Mouse (Mus musculus): ENCODE results near the gene Pheta2. TPM values are rescaled to one million over a fixed set of nuclear protein-coding genes. Genes with fewer than 3 reads are reported as not detected.
"Not testable (repeated sequence)": the region's sequence is repeated elsewhere in the genome, so short reads cannot be mapped to it uniquely, and the experiment has no call there.

Pheta2 gene
- total RNA-seq, 2 experiments from 2014 or later: 0.25 to 0.42 TPM

DNA sequence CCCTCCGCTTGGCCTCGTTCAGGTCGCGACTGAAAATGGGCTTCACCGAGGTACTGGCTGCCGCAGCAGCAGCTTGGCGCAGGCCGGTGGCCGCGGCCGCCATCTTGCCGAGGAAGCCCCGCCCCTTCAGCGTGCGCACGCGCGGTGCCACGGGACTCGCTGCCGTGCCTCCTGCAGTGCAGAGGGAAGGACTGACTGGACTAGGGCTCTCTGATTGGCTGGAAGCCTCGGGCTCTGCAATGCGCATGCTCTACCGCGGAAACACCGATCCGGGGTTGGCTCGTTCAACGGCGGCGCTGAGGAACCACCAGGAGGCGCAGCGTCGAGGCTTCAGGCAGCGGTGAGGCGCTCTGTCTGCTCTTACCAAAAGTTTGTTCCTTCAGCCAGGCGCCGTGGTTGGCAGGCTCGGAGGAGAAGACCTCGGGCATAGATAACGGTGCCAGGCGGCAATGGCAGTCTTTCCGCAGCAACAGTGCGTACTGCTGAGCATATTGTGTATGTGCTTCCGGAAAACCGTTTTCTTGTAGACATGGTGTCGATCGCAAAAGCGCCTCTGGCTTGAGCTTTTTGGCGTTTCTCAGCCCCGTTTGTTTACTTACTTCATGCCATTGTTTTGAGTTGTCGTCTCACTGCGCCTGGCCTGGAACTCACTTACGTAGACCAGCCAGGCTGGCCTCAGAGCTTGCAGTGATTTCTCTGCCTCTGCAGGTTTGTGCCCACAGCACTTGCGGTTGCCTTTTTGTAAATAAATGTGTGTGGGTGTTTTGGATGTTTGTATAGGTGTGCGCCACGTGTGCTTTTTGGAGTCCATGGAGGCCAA, 15.6 kb downstream of the Pheta2 start, which contains the start of gene Ndufa6:
Gene Ndufa6, minus strand, starts transcription at position 197 of the 820 bp plus-strand sequence.
- peak within 1 kb of the TSS; percentile 98 for H3K27ac ChIP-seq
- H3K4me3 ChIP-seq: peak within 1 kb of the TSS; percentile 70
- DNase-seq (ENCODE audit: extremely low spot score in 1 of 2, low spot score in 2 of 2): peak; percentile 96 to 97
- peak; percentile 96 for TF ChIP-seq CTCF (IDR thresholded peaks at IDR 0.05)
- intact Hi-C loops (cut with DNase I): loop anchor here (1.0 to 2.0 kb wide), 2 partner anchors 24 to 63 kb away; no protein-coding TSS in a partner anchor

DNA sequence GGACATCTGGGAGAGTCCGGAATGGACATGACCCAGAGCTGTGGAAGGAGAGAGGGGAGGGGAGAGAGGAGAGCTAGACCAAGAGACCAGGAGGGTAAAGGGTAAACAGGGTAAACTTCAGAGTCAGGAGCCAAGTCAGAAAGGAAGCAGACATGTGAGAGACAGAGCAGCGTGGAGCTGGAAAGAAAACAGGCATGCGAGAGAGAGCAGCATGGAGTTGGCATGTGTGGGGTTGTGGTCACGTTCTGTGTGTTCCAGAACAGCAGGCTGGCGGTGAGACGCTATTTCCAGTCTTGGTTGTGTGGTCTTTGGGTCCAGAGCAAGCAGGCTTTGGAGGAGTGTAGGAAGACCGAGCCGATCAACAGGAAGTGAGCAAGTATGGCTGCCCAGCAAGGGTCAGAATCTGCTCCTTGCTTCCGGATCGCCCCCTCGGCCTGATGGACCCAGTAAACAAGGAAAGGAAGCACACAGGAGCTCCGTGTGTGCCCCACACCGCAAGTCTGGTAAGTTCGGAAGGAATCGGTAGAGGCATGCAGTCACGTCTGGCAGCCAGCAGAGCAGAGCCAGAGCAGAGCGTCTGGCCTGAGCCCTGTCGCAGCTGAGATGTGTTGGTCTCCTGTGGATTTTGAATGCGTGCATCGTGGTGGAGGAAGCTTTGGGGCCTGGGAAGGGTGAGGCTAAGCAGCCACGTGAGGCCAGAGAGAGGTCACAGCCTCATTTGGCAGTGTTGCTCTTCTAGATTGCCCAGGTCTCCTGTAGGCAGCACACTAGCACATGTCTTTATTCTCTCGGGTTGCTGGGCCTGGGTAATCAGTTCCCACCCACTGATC, 19.9 kb downstream of the Pheta2 start:
- no peak overlapping the region for H3K27ac ChIP-seq
- intact Hi-C loops (cut with DNase I): no loop called here
- TF ChIP-seq CTCF (IDR thresholded peaks at IDR 0.05): no peak
- no peak for DNase-seq (ENCODE audit: extremely low spot score in 1 of 2, low spot score in 2 of 2)
- H3K4me3 ChIP-seq: no peak overlapping the region

DNA sequence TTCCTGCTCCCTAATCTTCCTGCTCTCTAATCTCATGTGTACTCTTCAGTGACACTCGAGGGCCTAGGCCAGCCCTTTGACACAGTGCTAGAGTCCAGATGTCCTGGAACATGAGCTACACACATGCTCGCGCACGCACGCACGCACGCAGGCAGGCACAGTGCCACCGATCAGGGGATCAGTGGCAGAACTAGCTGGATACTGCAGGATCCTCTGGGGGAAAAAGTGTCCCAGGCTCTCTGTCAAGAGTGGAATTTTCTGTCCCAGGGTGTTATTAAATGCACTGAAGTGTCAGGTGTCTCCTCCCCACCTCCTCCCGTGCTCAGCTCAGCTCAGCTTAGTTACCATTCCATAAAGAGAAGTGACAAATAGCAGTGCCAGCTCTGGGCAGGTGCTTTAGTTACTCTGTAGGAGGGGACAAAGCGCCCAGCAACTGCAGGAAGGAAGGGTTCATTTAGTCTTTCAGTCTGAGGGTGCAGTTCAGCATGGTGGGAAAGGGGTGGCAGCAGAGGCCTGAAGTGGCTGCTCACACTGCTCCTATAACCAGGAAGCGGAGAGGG, 22.8 kb downstream of the Pheta2 start:
- TF ChIP-seq CTCF (IDR thresholded peaks at IDR 0.05): peak; percentile 23
- intact Hi-C loops (cut with DNase I): no loop called here
- no peak for DNase-seq (ENCODE audit: extremely low spot score in 1 of 2, low spot score in 2 of 2)
- H3K27ac ChIP-seq: no peak overlapping the region
- no peak overlapping the region for H3K4me3 ChIP-seq

DNA sequence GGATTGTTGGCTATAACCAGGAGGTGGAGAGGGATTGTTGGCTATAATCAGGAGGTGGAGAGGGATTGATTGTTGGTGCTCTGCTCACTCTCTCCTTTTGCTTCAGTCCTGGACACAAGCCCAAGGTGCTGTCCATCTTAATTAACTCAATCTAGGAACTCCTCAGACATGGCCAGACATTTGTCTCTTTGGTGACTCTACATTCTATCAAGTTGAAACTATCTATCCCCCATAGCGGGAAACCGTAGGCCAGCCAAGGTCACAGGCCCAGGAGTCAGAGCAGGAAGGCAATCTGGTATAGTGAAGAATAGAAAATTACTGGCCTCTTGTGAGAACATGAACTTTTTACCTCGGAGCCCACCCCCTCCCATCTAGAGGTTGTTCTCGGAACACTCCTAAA, 23.5 kb downstream of the Pheta2 start:
- DNase-seq (ENCODE audit: extremely low spot score in 1 of 2, low spot score in 2 of 2): no peak
- no peak overlapping the region for H3K4me3 ChIP-seq
- intact Hi-C loops (cut with DNase I): no loop called here
- TF ChIP-seq CTCF (IDR thresholded peaks at IDR 0.05): no peak
- no peak overlapping the region for H3K27ac ChIP-seq

DNA sequence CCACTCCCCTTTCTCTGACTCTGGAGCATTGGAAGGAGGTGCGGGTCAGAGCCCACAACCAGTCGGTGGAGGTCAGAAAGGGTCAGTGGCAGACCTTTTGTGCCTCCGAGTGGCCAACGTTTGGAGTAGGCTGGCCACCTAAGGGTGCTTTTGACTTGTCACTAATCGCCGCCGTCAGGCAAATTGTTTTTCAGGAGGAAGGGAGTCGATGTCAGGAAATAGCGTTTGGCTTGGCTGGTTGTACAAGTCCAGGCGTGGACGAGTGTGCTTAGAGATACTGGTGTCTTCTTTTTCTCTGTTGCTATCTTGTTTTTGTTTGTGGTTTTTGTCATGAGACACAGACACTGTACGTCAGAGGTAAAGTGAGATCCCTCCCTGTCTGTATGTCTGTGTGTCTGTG, 25.1 kb downstream of the Pheta2 start:
- H3K4me3 ChIP-seq; intact Hi-C loops (cut with DNase I); DNase-seq (ENCODE audit: extremely low spot score in 1 of 2, low spot score in 2 of 2); H3K27ac ChIP-seq: not testable (repeated sequence)

DNA sequence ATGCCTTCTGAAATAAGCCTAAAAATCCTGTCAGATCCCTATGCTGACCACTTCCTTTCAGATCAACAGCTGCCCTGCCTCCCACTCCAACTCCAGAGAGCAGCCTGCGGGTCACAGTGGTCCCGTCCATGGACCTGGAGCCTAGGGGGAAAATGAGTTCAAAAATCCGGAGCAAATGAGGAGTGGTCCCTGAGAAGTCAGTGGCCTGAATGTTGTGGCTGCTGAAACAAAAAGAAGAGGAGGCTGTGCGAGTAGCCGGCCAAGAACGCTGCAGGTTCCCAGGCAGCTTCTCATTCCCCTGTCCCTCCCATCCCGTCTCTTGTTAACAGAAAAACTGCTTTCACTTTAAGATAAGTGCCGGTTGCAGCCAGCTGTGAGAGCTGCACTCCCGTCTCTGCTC, 25.8 kb downstream of the Pheta2 start:
- H3K27ac ChIP-seq; DNase-seq (ENCODE audit: extremely low spot score in 1 of 2, low spot score in 2 of 2); intact Hi-C loops (cut with DNase I); H3K4me3 ChIP-seq: not testable (repeated sequence)

DNA sequence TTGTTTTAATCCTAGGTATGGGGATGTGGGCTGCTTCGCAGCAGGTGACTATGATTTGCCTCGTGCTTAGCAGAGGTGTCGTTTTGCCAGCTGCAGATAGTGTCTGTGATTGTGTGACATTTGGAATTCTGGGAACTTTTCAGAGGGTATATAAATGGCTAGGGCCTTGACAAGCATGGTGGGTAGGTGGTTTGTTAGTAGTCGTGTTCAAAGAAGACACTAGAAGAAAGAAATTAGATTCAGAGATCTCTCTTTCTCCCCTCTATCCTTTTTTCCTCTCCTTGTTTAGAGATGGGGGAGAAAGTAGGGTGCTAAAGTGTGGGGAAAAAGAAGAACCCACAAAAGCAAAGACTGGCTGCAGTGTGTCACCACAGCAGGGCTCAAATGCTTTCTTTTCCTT, 29.4 kb downstream of the Pheta2 start:
- TF ChIP-seq CTCF (IDR thresholded peaks at IDR 0.05): no peak
- no peak for DNase-seq (ENCODE audit: extremely low spot score in 1 of 2, low spot score in 2 of 2)
- Histone ChIP-seq H3K27ac (no peak overlapping the region), H3K4me3 (no peak overlapping the region)
- intact Hi-C loops (cut with DNase I): no loop called here

DNA sequence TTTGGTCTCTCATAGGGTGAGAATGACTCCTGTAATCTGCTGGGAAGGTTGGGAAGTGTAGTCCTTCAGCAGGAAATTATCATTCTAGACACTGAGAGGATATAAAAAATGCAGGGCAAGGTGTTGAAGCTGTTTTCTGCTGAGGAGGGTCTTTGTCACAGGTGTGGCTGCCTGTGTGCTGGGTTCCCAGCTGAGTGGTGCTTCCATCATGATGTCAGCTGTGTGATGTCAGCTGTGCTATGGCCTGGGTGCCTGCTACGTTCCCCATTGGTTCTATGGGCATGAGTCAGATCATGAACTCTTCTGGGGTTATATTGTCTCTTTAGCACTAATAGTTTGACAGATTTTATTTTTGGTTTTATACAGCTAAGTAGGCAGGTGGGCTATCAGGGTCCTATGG, 30.1 kb downstream of the Pheta2 start:
- Histone ChIP-seq H3K4me3 (no peak overlapping the region), H3K27ac (no peak overlapping the region)
- intact Hi-C loops (cut with DNase I): no loop called here
- no peak for TF ChIP-seq CTCF (IDR thresholded peaks at IDR 0.05)
- no peak for DNase-seq (ENCODE audit: extremely low spot score in 1 of 2, low spot score in 2 of 2)

DNA sequence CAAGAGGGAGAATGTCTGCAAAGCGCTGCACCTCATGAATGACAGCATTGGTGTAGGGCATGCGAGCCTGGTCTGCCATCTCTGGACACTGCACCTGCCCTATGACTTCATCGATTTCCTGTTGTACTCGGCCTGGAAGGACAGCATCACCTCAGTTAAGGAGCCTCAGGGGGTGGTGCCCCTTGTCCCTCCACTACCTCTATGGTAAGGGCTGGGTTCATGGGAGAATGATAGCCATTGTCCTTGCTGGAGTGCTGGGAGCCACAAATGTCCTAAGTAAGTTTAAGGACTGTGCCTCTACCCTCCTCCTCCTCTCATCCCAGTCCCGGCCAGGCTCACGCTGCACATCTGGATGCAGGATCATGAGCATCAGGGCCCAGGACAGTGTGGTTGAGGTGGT, 33.7 kb downstream of the Pheta2 start:
- no peak for TF ChIP-seq CTCF (IDR thresholded peaks at IDR 0.05)
- no peak for DNase-seq (ENCODE audit: extremely low spot score in 1 of 2, low spot score in 2 of 2)

DNA sequence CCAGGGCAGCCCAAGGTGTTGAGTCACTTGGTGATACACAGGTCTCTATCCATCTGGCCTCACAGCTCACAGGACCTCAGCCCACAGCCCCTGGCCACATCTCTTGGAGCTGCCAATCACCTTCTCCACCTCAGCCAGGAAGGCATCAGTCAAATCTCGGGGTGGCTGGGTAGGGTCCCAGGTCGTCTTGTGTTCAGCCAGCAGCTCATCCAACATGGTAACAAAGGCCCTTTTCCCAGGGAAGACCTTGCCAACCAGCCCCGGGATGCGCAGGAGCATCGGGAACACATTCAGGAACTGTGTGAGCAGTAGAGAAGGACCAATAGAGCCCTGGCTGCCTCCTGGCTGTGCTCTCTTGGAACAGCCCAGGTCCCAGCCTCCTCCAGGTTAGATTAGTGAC, 34.2 kb downstream of the Pheta2 start:
- no peak overlapping the region for H3K27ac ChIP-seq
- TF ChIP-seq CTCF (IDR thresholded peaks at IDR 0.05): no peak
- intact Hi-C loops (cut with DNase I): no loop called here
- no peak for DNase-seq (ENCODE audit: extremely low spot score in 1 of 2, low spot score in 2 of 2)
- H3K4me3 ChIP-seq: no peak overlapping the region

More for the DNA sequence above, 33.7 kb downstream of the Pheta2 start:
- intact Hi-C loops (cut with DNase I): no loop called here
- Histone ChIP-seq H3K27ac (no peak overlapping the region), H3K4me3 (no peak overlapping the region)

DNA sequence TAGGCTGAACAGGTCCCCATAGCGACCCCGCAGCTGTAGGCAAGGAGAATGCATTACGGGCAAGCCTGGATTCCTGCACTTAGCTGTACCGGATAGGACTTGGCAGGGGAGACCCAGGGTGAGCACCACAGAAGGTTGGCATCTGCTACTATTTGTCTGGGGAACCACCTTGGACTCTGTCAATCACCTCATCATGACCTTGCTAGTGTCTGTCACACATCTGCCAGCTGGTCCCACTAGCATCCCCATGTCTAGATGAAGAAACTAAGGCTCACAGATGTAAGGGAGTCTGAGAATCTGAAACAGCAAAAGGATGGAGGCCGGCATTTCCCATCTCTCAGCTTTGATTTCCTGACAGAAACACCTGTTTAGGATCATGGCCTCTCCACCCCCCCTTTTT, 35.7 kb downstream of the Pheta2 start:
- H3K27ac ChIP-seq: no peak overlapping the region
- TF ChIP-seq CTCF (IDR thresholded peaks at IDR 0.05): no peak
- no peak overlapping the region for H3K4me3 ChIP-seq
- no peak for DNase-seq (ENCODE audit: extremely low spot score in 1 of 2, low spot score in 2 of 2)
- intact Hi-C loops (cut with DNase I): no loop called here

DNA sequence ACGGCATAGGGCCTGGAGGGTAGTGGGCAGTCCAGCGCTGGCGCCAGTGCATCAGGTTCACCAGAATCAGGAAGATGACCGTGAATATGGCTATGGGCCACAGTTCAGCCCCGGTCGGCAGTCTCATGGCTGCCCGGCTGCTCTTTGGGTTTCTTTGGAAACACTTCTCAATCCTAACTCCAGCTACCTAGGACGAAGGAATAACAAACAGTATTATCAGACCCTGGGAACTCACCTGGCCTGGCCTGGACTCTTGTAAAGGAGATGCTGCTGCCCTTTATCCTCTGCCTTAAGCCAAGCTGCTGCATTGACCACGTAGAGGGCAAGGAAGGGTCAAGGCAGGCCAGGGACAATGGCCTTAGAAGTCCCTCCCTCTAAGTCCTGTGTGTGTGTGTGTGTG, 37.1 kb downstream of the Pheta2 start:
- no peak overlapping the region for H3K4me3 ChIP-seq
- H3K27ac ChIP-seq: no peak overlapping the region; the same call in 1 of the 2 replicates
- no peak for DNase-seq (ENCODE audit: extremely low spot score in 1 of 2, low spot score in 2 of 2)
- no peak for TF ChIP-seq CTCF (IDR thresholded peaks at IDR 0.05)
- intact Hi-C loops (cut with DNase I): no loop called here
